ENCODE assay signal across 8 mouse cellular contexts in genomic region chr7:19344938-19345471, GRCm38 (mm10). TPM values are rescaled to one million over a fixed set of nuclear protein-coding genes. Genes with fewer than 3 reads are reported as not detected.
DNase-seq lines count a peak whose midpoint lies in the region; ATAC-seq and TF ChIP-seq lines count a peak whose summit lies in the region.

No protein-coding gene starts in this region.

- no peaks in the 10 kb centered on the region for H3K27me3 ChIP-seq in heart, embryonic 12.5 days (replicated peaks)
- H3K27me3 ChIP-seq in kidney, postnatal 0 days (ENCODE audit: insufficient read depth, low read length) = 0 out of 2 replicates have a peak, but pooled peaks cover 6% of the 10 kb centered on the region
- H3K27me3 ChIP-seq in liver, embryonic 11.5 days (replicated peaks; ENCODE audit: control insufficient read depth, insufficient read depth, low read length) = peaks cover 20% of the 10 kb centered on the region
- no peaks in the 10 kb centered on the region for H3K27me3 ChIP-seq in stomach, embryonic 14.5 days (ENCODE audit: control insufficient read depth, insufficient read depth, low read length)

- H3K4me1 ChIP-seq in heart, embryonic 12.5 days (replicated peaks) = peaks cover 42% of the 10 kb centered on the region
- peaks cover 20% of the 10 kb centered on the region for H3K4me1 ChIP-seq in kidney, postnatal 0 days (replicated peaks; ENCODE audit: insufficient read depth, low read length)
- peaks cover 29% of the 10 kb centered on the region for H3K4me1 ChIP-seq in liver, embryonic 11.5 days (replicated peaks; ENCODE audit: control insufficient read depth, insufficient read depth, low read length)
- H3K4me1 ChIP-seq in stomach, embryonic 14.5 days (ENCODE audit: control insufficient read depth, insufficient read depth, low read length) = peaks cover 25% of the 10 kb centered on the region

- TF ChIP-seq CTCF in kidney, postnatal 0 days (IDR thresholded peaks at IDR 0.05; ENCODE audit: low read depth) = no peak

- WGBS in heart, embryonic 12.5 days = 0% methylated on average over 31 of the region's 31 CpGs
- WGBS in kidney, postnatal 0 days = under 1% methylated on average over 31 of the region's 31 CpGs
- under 1% methylated on average over 31 of the region's 31 CpGs for WGBS in liver, embryonic 11.5 days
- under 1% methylated on average over 31 of the region's 31 CpGs for WGBS in stomach, embryonic 14.5 days

- peak overlapping the region; percentile 72; the same call in 1 of the 2 replicates for H3K27ac ChIP-seq in heart, embryonic 12.5 days (ENCODE audit: poor library complexity, severe bottlenecking)
- peak overlapping the region; percentile 93 for H3K27ac ChIP-seq in kidney, postnatal 0 days
- H3K27ac ChIP-seq in liver, embryonic 11.5 days (ENCODE audit: low read depth, low read length) = peak overlapping the region; percentile 44; the same call in 1 of the 2 replicates
- H3K27ac ChIP-seq in stomach, embryonic 14.5 days (ENCODE audit: low read length) = peak overlapping the region; percentile 62; the same call in 1 of the 2 replicates

- DNase-seq in B cell, adult 2 months = peak; percentile 98
- DNase-seq in brain, adult 2 months (ENCODE audit: low read depth, low spot score) = peak; percentile 99
- DNase-seq in kidney, postnatal 0 days (ENCODE audit: low spot score) = peak; percentile 98
- DNase-seq in liver, embryonic 11.5 days (ENCODE audit: low spot score) = peak; percentile 96
- DNase-seq in naive thymus-derived CD4-positive, alpha-beta T cell, adult 2 months (ENCODE audit: low read depth) = peak; percentile 99

- peaks cover 27% of the 10 kb centered on the region for H3K36me3 ChIP-seq in heart, embryonic 12.5 days
- peaks cover 18% of the 10 kb centered on the region; the same call in 1 of the 2 replicates for H3K36me3 ChIP-seq in kidney, postnatal 0 days (ENCODE audit: insufficient read depth, low read length)
- H3K36me3 ChIP-seq in liver, embryonic 11.5 days (ENCODE audit: control insufficient read depth, insufficient read depth, low read length) = no peaks in the 10 kb centered on the region
- H3K36me3 ChIP-seq in stomach, embryonic 14.5 days (ENCODE audit: control insufficient read depth, insufficient read depth, low read length) = peaks cover 11% of the 10 kb centered on the region; the same call in 1 of the 2 replicates

- H3K9ac ChIP-seq in heart, embryonic 12.5 days = peak overlapping the region; percentile 73
- H3K9ac ChIP-seq in kidney, postnatal 0 days (ENCODE audit: low read depth, low read length) = peak overlapping the region; percentile 69
- peak overlapping the region; percentile 67 for H3K9ac ChIP-seq in liver, embryonic 11.5 days (ENCODE audit: low read depth, low read length)
- H3K9ac ChIP-seq in stomach, embryonic 14.5 days (replicated peaks; ENCODE audit: low read depth, low read length) = peak overlapping the region; percentile 34

- peak; percentile 92 for ATAC-seq in erythroblast, adult 5-6 weeks (replicated peaks; ENCODE audit: low FRiP score, poor library complexity, severe bottlenecking)
- peak; percentile 95 for ATAC-seq in heart, embryonic 12.5 days (ENCODE audit: insufficient number of reproducible peaks, low FRiP score)
- ATAC-seq in kidney, postnatal 0 days (replicated peaks; ENCODE audit: low FRiP score, low read depth) = peak; percentile 93
- peak; percentile 96 for ATAC-seq in liver, embryonic 11.5 days (replicated peaks; ENCODE audit: low FRiP score)
- ATAC-seq in stomach, embryonic 14.5 days (ENCODE audit: insufficient number of reproducible peaks, insufficient read depth, low FRiP score, low read depth) = peak; percentile 94

- H3K4me2 ChIP-seq in heart, embryonic 12.5 days = peak overlapping the region; percentile 86
- H3K4me2 ChIP-seq in kidney, postnatal 0 days (ENCODE audit: low read length) = peak overlapping the region; percentile 62
- H3K4me2 ChIP-seq in liver, embryonic 11.5 days = peak overlapping the region; percentile 89
- peak overlapping the region; percentile 82 for H3K4me2 ChIP-seq in stomach, embryonic 14.5 days (replicated peaks; ENCODE audit: low read depth, low read length)

- H3K9me3 ChIP-seq in heart, embryonic 12.5 days (replicated peaks) = no peaks in the 10 kb centered on the region
- H3K9me3 ChIP-seq in kidney, postnatal 0 days (replicated peaks; ENCODE audit: low read length) = no peaks in the 10 kb centered on the region
- H3K9me3 ChIP-seq in liver, embryonic 11.5 days (ENCODE audit: control insufficient read depth, low read length) = no peaks in the 10 kb centered on the region
- no peaks in the 10 kb centered on the region for H3K9me3 ChIP-seq in stomach, embryonic 14.5 days (ENCODE audit: control insufficient read depth, low read depth, low read length)

- H3K4me3 ChIP-seq in heart, embryonic 12.5 days = peak overlapping the region; percentile 65
- H3K4me3 ChIP-seq in kidney, postnatal 0 days (replicated peaks; ENCODE audit: low read depth, low read length) = peak overlapping the region; percentile 67
- peak overlapping the region; percentile 60 for H3K4me3 ChIP-seq in liver, embryonic 11.5 days (ENCODE audit: low read depth, low read length)
- peak overlapping the region; percentile 47 for H3K4me3 ChIP-seq in stomach, embryonic 14.5 days (ENCODE audit: low read depth, low read length)

RNA-seq across cellular contexts. Expression of gene Ercc1, which starts 0.4 kb away (rescaled TPM):
- total RNA-seq in erythroblast, adult 5-6 weeks (2015; ENCODE audit: low replicate concordance) = 8.6 and 8.8 TPM in 2 replicates
- total RNA-seq in erythroblast, adult 5-6 weeks (2017; ENCODE audit: low replicate concordance) = 4.6 and 5.2 TPM in 2 replicates
- 59.2 and 66.0 TPM in 2 replicates for polyA plus RNA-seq in heart, embryonic 12.5 days (2016; fragmentation: Nextera tagmentation; extraction: Ambion mirVana)
- polyA plus RNA-seq in kidney, postnatal 0 days (2015; fragmentation: Nextera tagmentation; extraction: Ambion mirVana) = 68.4 and 68.8 TPM in 2 replicates
- polyA plus RNA-seq in liver, embryonic 11.5 days (2014; fragmentation: Nextera tagmentation; extraction: Ambion mirVana) = 46.4 and 46.8 TPM in 2 replicates
- 86.0 and 92.8 TPM in 2 replicates for polyA plus RNA-seq in stomach, embryonic 14.5 days (2014; fragmentation: Nextera tagmentation; extraction: Ambion mirVana)

RNA-seq across cellular contexts. Expression of gene Cd3eap, which starts 14.3 kb away (rescaled TPM):
- 1.2 and 1.9 TPM in 2 replicates for total RNA-seq in erythroblast, adult 5-6 weeks (2015; ENCODE audit: low replicate concordance)
- 2.6 and 5.7 TPM in 2 replicates for total RNA-seq in erythroblast, adult 5-6 weeks (2017; ENCODE audit: low replicate concordance)
- polyA plus RNA-seq in heart, embryonic 12.5 days (2016; fragmentation: Nextera tagmentation; extraction: Ambion mirVana) = 17.6 and 18.4 TPM in 2 replicates
- polyA plus RNA-seq in kidney, postnatal 0 days (2015; fragmentation: Nextera tagmentation; extraction: Ambion mirVana) = 16.7 and 17.7 TPM in 2 replicates
- 28.7 and 30.2 TPM in 2 replicates for polyA plus RNA-seq in liver, embryonic 11.5 days (2014; fragmentation: Nextera tagmentation; extraction: Ambion mirVana)
- 20.5 and 23.9 TPM in 2 replicates for polyA plus RNA-seq in stomach, embryonic 14.5 days (2014; fragmentation: Nextera tagmentation; extraction: Ambion mirVana)

RNA-seq across cellular contexts. Expression of gene Ppp1r13l, which starts 14.5 kb away (rescaled TPM):
- 0.19 and 3.3 TPM in 2 replicates for total RNA-seq in erythroblast, adult 5-6 weeks (2015; ENCODE audit: low replicate concordance)
- not detected in 2 replicates for total RNA-seq in erythroblast, adult 5-6 weeks (2017; ENCODE audit: low replicate concordance)
- 17.5 and 19.4 TPM in 2 replicates for polyA plus RNA-seq in heart, embryonic 12.5 days (2016; fragmentation: Nextera tagmentation; extraction: Ambion mirVana)
- 3.0 and 4.0 TPM in 2 replicates for polyA plus RNA-seq in kidney, postnatal 0 days (2015; fragmentation: Nextera tagmentation; extraction: Ambion mirVana)
- polyA plus RNA-seq in liver, embryonic 11.5 days (2014; fragmentation: Nextera tagmentation; extraction: Ambion mirVana) = 3.9 and 4.2 TPM in 2 replicates
- polyA plus RNA-seq in stomach, embryonic 14.5 days (2014; fragmentation: Nextera tagmentation; extraction: Ambion mirVana) = 9.6 and 10.0 TPM in 2 replicates

RNA-seq across cellular contexts. Expression of gene Fosb, which starts 35.2 kb away (rescaled TPM):
- total RNA-seq in erythroblast, adult 5-6 weeks (2015; ENCODE audit: low replicate concordance) = 2.9 and 3.1 TPM in 2 replicates
- 2.2 and 3.8 TPM in 2 replicates for total RNA-seq in erythroblast, adult 5-6 weeks (2017; ENCODE audit: low replicate concordance)
- polyA plus RNA-seq in heart, embryonic 12.5 days (2016; fragmentation: Nextera tagmentation; extraction: Ambion mirVana) = 0.37 and 0.55 TPM in 2 replicates
- 0.11 TPM in 2 replicates for polyA plus RNA-seq in kidney, postnatal 0 days (2015; fragmentation: Nextera tagmentation; extraction: Ambion mirVana)
- polyA plus RNA-seq in liver, embryonic 11.5 days (2014; fragmentation: Nextera tagmentation; extraction: Ambion mirVana) = 0.07 TPM in 1 of 2 replicates, not detected in the other
- polyA plus RNA-seq in stomach, embryonic 14.5 days (2014; fragmentation: Nextera tagmentation; extraction: Ambion mirVana) = 0.07 TPM in 1 of 2 replicates, not detected in the other

RNA-seq across cellular contexts. Expression of gene Ercc2, which starts 36.8 kb away (rescaled TPM):
- total RNA-seq in erythroblast, adult 5-6 weeks (2015; ENCODE audit: low replicate concordance) = 1.3 and 2.7 TPM in 2 replicates
- total RNA-seq in erythroblast, adult 5-6 weeks (2017; ENCODE audit: low replicate concordance) = 11.4 and 18.0 TPM in 2 replicates
- polyA plus RNA-seq in heart, embryonic 12.5 days (2016; fragmentation: Nextera tagmentation; extraction: Ambion mirVana) = 15.9 and 17.5 TPM in 2 replicates
- 11.0 and 11.5 TPM in 2 replicates for polyA plus RNA-seq in kidney, postnatal 0 days (2015; fragmentation: Nextera tagmentation; extraction: Ambion mirVana)
- 14.0 and 15.6 TPM in 2 replicates for polyA plus RNA-seq in liver, embryonic 11.5 days (2014; fragmentation: Nextera tagmentation; extraction: Ambion mirVana)
- polyA plus RNA-seq in stomach, embryonic 14.5 days (2014; fragmentation: Nextera tagmentation; extraction: Ambion mirVana) = 8.8 and 10.3 TPM in 2 replicates

Comparison
In these comparisons a context has a peak if more than half of its experiments do, and no peak if none do; other contexts are left out.
1. Peak in every context shown above with its lines: DNase-seq, ATAC-seq, H3K4me3 ChIP-seq and H3K27ac ChIP-seq.